Mouse (Mus musculus) common myeloid progenitor, adult 5-6 weeks (primary cell): Measurements from ENCODE around the gene Ppp1r21. TPM values are rescaled to one million over a fixed set of nuclear protein-coding genes. Genes with fewer than 3 reads are reported as not detected.

ENCODE experiments used
- ATAC-seq: replicated peaks from 2 replicates; pipeline ENCODE4 v1.8.0; 2016; ENCODE audit warnings: low read depth, mild to moderate bottlenecking, moderate TSS enrichment, inconsistent platforms; ENCODE audit not compliant: poor library complexity, severe bottlenecking
- total RNA-seq: library from RNA; stranded (forward); fragments of 200-1000, 187-1606 nt; gene quantifications from 2 replicates; pipeline ENCODE4 v1.2.3, GENCODE M21; 2017

Ppp1r21 gene
- 40.4 and 41.8 TPM in 2 replicates for total RNA-seq

DNA sequence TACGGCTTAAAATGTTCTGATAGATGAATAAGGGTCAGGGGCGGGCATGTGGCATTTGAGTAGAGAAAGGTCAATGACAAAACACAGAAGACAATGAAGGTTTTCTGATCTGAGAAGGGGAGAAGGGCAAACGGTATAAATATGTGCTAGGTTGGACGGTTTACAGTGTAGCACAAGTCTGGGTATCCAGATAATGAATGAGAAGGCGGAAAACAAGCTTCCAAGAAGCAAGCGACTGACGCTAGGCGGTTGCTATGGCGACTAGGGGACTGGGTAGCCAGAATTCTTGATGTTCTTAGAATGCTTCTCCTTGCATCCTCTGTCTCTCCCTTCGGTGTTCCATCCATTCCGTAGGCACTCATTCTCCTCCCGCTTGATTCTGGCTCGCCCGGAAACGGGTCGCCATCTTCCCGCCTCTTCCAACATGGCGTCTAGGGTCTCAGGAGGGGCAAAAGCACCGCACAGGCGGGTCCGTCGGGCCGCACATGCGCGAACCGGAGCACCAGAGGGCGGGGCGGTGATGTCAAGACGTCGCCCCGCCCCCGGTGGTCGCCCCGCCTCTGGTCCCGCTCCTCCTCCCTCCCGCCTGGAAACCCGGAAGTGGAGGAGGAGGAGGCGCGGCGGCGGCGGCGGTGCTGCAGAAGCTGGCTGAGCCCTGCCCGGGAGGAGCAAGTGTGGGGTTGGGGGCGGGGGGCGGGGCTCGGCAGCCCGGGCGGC is at the start of gene Ppp1r21:
Gene Ppp1r21, plus strand, starts transcription at position 600 of the 717 bp plus-strand sequence.
- ATAC-seq, result peak; percentile 93

DNA sequence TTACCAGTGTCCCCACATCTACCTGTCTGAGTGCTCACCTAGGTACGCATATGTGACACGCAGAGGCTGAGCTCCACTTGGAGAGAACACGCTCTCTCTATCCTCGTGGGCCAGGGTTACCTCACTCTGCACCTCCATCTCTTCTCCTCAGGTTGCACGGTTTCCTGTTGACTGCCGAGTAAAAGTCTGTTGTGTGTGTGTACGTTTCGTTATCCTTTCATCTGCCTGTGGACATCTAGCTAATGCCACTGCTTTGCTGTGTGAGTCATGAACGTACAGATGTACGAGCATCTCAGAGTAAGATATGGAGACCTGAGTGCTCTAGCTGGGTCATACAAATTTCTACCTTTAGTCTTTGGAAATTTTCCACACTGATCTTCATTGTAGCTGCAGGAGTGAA is 49.5 kb upstream of the Ppp1r21 start:
- no peak for ATAC-seq

DNA sequence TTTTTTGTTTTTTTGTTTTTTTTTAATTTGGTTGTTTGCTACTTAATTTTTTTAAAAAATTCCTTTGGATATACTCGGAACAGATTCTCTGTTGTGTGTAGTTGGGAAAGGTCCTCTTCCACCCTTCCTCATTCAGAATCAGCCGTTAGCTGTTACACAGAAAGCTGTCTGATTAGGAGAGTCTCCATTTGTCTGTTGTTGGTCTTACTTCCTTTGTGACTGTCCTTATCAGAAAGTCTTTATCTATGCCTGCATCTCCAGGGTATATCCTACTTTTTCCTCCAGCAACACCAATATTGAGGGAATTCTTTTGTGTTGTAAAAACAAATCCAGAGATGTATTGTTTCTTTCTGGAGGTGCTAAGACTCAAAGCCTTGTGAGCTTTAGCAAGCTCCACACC is 48.9 kb upstream of the Ppp1r21 start:
- ATAC-seq, result no peak

DNA sequence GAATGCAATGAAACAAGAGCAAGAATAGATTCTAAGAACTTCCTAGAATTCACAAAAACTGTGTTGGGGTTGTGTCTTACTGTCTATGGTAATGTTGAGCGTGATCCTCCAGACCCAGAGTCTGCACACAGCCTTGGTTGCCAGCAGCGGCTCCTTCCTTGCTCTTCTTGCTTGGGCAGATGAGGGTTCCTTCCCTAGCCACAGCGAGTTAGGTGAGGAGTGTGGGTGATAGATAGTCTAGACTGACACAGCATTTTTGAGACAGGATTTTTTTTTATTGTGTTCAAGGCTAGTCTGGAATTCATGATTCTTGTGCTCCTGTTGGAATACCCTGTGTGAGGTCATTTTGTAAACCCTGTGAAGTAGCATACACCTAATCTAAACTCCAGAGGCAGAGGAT is 48.3 kb upstream of the Ppp1r21 start:
- ATAC-seq, result peak; percentile 78

DNA sequence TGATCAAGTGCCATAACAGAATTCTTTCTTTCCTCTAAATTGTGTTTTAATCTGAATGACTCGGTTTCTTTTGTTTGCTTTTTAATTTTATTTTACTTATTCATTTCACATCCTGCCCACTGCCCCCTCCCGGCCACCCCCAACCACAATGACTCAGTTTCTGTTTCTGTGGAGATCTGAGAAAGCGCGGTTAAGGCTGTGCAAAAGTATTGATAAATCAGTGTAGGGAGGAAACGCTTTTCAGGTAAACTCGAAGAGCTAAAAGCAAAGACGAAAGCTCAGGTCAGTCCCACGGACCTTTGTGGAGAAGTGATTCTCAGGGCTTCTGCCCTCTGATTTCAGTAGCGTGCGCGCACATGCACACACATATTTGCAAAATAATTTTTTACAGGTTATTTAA is 45.4 kb upstream of the Ppp1r21 start:
- no peak for ATAC-seq

DNA sequence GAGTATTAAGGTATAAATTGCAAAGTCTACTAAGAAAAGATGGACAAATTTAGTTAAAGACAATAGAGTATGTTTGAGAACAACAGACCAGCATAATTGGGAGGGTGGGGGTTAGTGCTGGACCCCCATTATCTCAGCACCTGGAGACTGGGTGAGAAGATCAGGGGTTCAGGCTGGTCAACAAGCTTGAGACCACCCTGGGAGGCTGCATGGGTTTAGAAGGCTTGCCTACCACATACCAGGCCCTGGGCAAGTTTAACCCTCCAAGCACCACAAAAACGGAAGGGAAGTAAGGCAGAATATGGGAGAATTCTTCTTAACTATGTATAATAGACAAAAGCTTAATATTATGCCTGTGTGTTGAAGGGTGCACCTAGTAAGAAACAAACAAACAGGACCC is 45.0 kb upstream of the Ppp1r21 start:
- no peak for ATAC-seq

DNA sequence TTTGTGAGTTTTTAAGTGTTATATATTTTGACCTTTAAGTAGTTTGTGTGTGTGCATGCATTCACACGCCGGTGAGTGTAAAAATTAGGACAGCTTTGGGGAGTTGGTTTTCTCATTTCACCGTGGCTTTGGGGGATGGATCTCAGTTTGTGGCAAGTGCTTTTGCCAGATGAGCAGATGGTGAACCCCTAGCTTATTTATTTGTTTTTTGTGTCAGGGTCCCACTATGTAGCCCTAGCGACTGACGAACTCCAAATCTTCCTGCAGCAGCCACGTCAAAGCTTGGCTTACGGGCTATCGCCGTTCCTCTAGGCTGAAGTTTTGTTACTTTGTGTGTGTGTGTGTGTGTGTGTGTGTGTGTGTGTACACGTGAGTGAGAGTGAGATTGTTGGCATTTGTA is 39.4 kb upstream of the Ppp1r21 start:
- no peak for ATAC-seq

DNA sequence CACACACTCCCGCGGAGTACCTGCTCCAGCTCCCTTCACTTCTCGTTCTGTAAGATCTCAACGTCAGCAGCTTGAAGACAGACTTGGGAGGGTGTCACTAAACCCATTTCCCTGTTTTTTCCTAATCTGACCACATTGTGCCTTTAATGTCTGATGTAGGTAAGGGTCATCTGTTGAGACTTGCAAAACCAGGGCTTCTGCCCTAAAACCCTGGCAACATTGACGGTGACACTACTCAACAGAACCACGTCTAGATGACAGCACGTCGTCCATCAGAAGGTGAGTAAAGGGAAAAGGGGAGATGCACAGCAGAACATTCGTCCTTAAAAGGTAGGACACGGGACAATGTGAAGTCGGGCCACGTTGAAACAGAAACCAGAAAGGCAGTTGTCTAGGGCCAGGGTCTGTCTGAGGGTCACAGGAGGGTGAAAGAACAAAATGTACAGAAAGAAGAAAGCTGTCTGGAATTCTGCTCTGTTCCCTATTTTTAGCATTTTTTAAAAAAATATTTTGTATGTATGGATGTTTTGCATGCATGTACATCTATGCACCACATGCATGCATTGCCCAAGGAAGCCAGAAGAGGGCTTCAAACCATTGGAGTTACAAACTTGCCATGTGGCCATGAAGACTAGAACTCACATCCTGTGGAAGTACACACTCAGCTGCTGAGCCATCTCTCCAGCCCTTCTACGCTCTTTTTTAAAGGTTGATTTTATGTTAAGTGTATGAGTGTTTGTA is 38.4 kb upstream of the Ppp1r21 start:
- peak; percentile 56; the same call in 1 of the 2 replicates for ATAC-seq

DNA sequence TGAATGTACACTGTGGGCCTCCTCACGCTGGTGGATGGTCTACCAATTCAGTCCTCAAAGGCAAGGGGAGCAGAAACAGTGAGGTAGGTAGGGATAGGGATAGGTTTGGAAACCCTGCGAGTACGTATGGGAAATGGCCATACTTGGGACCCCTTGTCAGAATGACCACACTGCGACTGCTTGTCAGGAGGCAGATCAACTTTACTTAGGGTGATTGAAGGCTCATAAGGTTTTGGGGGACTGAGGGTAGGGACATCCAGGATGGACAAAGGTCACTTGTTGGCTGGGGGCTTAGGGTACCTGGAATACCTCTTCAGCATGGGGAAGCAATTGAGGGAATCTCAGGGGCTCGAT is 37.8 kb upstream of the Ppp1r21 start:
- ATAC-seq, result no peak

DNA sequence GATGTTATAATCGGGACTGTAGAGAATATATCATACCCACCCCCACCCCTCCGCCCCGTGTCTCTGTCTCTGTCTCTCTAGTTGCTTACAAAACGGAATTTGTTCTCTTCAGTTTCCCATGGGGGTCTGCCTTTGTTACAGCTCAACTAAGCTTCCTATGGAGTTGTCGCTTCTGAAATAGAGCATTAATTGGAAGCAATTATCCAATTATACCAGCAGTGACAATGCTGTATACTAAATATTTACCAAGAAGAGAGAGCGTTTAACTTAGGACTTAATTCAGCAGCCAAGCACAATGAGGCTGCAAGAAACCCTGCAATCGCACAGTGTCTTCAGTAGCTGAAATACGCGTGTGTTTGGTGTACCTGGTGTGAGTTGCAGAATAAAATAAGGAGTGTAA is 36.4 kb upstream of the Ppp1r21 start:
- no peak for ATAC-seq

DNA sequence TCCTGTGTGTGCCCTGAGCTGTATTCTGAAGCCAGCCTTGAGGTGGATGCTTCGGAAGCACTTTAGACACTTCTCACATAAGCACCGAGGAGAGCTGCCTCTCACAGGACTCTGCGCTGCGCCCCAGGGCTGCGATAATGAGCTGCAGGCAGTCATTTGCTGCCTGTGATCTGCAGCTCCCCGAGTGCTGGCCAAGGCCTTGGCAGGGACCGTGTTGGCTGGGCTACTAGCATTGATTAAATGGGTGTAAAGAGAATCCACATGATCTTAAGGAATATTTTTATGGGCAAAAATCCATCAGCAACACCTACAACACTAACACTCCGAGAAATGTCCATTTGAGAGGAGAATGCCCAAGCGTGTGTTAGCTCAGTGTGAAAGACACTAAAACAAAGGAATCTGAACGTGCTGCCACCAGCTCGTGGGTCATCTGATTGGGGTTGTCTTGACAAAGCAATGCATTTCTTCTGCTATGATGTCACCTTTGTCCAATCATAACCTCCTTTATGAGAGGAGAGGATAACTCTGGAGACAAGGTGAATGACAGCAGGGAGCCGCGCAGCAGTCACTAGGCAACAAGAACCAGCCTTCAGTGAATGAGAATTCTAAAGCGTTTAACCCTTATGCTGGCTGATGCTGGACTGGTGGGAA is 35.7 kb upstream of the Ppp1r21 start:
- ATAC-seq, result no peak

DNA sequence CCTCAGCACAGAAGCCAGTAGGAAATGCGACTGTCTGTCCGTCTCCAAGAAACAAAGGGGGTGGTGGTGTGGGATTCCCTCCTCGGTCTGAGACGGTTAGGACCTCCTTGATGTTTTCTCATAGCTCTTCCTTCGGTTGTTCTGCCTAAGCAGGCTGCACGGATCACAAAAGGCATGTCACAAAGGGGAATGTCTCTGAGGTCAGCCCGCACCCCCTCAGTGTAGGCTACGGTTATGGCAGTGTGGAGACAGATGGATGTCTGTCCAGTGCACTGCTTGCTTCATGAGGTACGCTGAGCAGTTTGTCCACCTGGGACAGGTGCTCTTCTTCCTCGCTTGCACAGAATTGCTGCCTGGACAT is 35.2 kb upstream of the Ppp1r21 start:
- no peak for ATAC-seq

DNA sequence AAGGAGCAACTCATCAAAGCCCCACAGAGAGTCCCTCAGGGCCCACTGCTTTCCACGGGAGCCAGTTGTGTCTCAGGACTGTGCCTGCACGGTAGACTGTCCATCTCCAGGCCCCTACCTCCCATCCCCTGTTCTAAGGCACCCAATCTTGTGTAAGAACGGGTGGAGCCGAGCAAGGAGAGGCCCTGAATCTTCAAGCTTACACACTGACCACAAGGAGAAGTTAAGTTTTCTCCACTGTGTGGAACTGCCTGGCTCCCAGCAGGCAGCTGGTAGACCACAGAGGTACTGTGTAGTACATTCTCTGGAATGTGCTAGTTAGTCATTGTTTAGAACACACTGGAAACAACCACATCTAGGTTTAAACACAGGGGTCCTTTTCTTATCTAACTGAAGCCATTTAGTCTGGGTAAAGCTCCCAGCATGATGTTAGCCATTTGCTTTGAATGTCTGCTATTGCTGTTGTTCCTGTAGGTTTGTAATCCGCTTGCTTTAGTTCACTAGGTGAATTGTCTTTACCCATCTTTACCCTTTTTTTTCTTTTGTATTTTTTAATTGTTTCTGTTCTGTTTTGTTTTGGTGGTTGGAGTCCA is 31.7 kb upstream of the Ppp1r21 start:
- ATAC-seq, result peak; percentile 50; the same call in 1 of the 2 replicates

DNA sequence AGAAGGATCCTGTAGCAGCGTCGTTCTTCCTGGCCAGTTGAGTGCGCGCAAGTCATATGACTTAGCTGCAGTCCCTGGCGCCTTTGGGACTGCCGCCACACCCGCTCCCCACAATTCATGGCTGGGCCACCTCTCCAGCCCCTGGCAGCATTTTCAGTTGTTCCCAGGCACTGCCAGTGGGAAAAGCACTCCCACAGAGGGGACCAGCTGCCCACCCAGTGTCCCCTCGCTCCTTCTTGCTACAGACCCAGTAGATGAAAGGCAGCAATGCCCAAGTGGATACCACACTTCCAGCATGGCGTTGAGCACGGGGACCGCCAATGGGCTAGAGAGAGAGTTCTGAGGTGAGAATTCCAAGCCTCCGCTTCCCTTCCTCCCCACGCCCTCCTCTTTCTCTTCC is 25.9 kb upstream of the Ppp1r21 start:
- no peak for ATAC-seq

DNA sequence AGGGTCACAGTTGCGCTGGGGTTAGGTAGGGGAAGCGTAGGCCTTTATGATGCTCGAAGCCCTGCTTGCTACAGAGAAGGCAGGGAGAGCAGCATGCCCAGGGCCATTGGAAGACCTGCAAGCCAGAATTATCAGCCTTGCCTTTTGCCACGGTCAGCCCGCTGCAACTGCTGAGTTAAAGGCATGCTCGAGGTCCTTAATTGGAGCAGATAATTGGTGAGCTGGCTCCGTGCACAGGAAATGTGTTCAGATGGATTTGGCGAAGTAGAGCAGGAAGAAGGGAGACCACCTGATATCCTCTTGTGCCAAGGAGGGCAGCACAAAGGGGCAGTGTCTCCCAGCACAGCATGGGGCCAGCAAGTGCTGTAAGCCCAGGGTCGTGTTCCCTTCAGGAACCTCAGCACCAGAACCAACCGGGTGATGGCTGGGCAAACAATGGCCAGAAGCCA is 24.6 kb upstream of the Ppp1r21 start:
- no peak for ATAC-seq

DNA sequence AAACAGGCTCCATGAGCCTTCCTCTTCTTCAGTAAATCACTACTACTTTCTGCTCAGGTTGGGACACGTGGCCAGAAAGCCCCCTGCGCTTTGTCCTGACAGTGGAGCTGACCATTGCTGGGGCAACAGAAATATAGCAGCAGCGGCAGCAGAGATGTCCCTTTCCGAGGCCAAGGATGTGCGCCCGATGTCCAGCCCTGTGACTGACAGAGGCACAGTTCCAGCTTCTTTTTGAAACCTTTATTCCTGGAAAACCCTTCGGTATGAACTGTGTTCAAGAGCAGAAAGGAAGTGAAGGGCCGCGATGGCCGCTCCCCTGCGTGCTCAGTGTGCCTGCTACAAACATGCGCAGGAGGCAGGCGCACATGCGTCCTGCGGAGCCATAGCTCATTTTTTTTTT is 24.0 kb upstream of the Ppp1r21 start:
- ATAC-seq, result no peak

DNA sequence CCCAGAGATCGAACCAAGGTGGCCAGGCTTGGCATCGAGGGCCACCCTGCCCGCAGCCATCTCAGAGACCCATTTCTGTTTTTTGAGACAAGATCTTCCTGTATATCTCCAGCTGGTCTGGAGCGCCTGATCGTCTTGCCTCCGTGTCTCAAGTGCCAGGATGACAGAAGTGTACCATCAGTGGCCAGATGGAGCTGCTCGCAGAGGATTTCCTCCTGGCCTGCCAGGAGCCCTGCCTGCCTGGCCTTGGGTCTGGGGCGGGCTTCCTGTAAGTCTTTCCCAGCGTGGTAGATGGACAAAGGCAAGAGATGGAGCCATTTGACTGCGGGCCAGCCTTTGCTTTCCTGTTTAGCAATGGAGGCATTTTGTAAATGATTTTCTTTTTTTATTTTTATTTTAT is 22.5 kb upstream of the Ppp1r21 start:
- ATAC-seq, result no peak

DNA sequence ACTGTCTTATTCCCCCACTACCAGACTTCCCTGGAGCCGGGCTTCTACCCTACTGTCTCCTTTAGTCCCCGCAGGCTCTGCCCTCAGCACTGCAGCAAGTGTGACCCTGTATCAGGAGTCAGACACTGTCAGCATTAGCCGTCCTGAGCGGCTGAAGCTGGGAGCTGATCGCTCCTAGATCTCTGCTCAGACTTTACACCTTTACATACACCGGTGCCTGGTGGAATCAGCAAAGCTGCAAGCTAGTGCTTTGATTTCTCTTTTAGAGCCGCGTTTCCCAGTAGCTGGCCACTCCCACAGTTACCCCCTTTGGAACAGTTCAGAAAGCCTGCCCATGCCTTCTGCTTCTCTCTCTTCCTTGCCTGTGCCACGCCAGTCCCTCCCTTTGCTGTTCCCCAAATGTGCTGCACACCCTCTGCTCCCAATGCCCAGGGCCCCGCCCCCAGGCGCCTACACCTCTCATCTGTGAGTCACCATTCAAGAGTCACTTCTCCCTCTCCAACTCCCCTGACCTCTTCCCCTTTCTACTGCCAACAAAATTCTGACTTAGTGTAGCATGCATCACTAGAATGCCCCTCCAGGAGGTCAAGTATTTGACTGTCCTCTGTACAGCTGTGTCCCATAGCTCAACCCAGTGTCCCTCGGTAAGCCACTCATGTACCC is 20.9 kb upstream of the Ppp1r21 start:
- ATAC-seq, result peak; percentile 98

DNA sequence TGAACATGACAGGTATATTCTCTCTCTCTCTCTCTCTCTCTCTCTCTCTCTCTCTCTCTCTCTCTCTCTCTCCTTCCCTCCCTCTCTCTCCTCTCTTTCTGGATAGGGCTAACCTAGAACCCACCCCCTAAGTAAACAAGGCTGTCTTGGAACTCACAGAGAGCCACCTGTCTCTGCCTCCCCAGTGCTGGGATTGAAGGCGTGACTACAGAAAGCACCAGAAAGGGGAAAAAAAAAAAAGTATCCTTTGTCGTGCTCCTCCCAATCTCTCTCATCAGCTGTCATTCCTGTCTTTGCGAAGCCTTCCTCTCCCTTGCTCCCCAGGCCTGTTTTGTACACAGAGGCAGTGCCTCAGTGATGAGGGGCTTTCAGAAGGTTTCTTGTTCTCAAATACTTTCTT is 19.9 kb upstream of the Ppp1r21 start:
- no peak for ATAC-seq

DNA sequence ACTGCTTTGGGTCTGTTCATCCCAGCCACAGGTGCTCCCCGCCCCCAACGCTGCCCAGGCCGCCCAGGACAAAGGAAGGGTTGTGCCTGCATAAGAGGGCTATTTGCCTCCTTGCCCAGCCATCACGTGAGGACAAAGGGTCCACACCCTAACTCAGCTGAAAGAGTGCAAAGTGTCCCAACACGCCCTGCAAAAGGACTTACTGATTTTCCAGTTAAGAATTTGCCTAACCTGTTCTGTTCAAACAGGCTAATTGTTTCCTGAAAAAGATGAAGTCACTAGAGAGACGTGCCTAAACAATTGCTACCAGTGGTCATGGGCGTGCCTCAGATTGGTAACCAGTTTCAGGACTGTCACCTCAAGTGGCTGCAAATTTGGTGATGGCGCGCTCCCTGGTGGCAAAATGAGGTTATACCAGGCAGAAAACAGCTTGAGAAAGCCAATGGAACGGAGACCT is 18.8 kb upstream of the Ppp1r21 start:
- peak; percentile 68 for ATAC-seq
